Comparison of ENCODE assay signal across 9 mouse cellular contexts in genomic region chr16:41745037-41745436, GRCm38 (mm10).
DNase-seq lines count a peak whose midpoint lies in the region; ATAC-seq lines count a peak whose summit lies in the region.
"Had no signal": no experiment of that assay in that cellular context is flagged by ENCODE, and none has a peak within 500 bp of the region (broad histone marks: within the 10 kb centered on the region; RNA-seq: fewer than 3 reads in every experiment).

No protein-coding gene starts in this region.

- ATAC-seq in midbrain, embryonic 13.5 days = peak; percentile 45; the same call in 1 of the 2 replicates
- ATAC-seq in forebrain, embryonic 16.5 days = peak; percentile 86
- ATAC-seq in megakaryocyte, adult 5-6 weeks (ENCODE audit: poor library complexity, severe bottlenecking) = no peak

- H3K36me3 ChIP-seq in midbrain, embryonic 13.5 days = no peaks in the 10 kb centered on the region
- H3K36me3 ChIP-seq in midbrain, embryonic 10.5 days = no peaks in the 10 kb centered on the region
- H3K36me3 ChIP-seq in forebrain, embryonic 16.5 days (ENCODE audit: control insufficient read depth, insufficient read depth) = no peaks in the 10 kb centered on the region
- H3K36me3 ChIP-seq: limb, embryonic 13.5 days had no signal

- peak overlapping the region; percentile 35; the same call in 1 of the 2 replicates for H3K27ac ChIP-seq in midbrain, embryonic 13.5 days
- no peak overlapping the region for H3K27ac ChIP-seq in midbrain, embryonic 10.5 days (replicated peaks)
- peak overlapping the region; percentile 14; the same call in 1 of the 2 replicates for H3K27ac ChIP-seq in forebrain, embryonic 16.5 days (ENCODE audit: low read length)
- H3K27ac ChIP-seq: limb, embryonic 13.5 days had no signal

- no peaks in the 10 kb centered on the region for H3K27me3 ChIP-seq in midbrain, embryonic 13.5 days
- no peaks in the 10 kb centered on the region for H3K27me3 ChIP-seq in midbrain, embryonic 10.5 days (ENCODE audit: low read depth, poor library complexity, severe bottlenecking)
- no peaks in the 10 kb centered on the region for H3K27me3 ChIP-seq in forebrain, embryonic 16.5 days (replicated peaks; ENCODE audit: control insufficient read depth, insufficient read depth, low read length)
- H3K27me3 ChIP-seq: limb, embryonic 13.5 days had no signal

- H3K9me3 ChIP-seq in midbrain, embryonic 13.5 days = no peaks in the 10 kb centered on the region
- no peaks in the 10 kb centered on the region for H3K9me3 ChIP-seq in midbrain, embryonic 10.5 days (replicated peaks)
- H3K9me3 ChIP-seq in forebrain, embryonic 16.5 days (ENCODE audit: control insufficient read depth, low read length) = no peaks in the 10 kb centered on the region
- H3K9me3 ChIP-seq: limb, embryonic 13.5 days had no signal

- no peak overlapping the region for H3K4me2 ChIP-seq in midbrain, embryonic 13.5 days (replicated peaks)
- no peak overlapping the region for H3K4me2 ChIP-seq in forebrain, embryonic 16.5 days (ENCODE audit: low read length)
- H3K4me2 ChIP-seq: limb, embryonic 13.5 days had no signal

- H3K4me3 ChIP-seq in midbrain, embryonic 13.5 days (replicated peaks) = no peak overlapping the region
- H3K4me3 ChIP-seq in midbrain, embryonic 10.5 days = no peak overlapping the region
- no peak overlapping the region for H3K4me3 ChIP-seq in forebrain, embryonic 16.5 days (replicated peaks; ENCODE audit: low read length)
- H3K4me3 ChIP-seq: limb, embryonic 13.5 days had no signal

- no peak for DNase-seq in midbrain, embryonic 10.5 days (ENCODE audit: low spot score)
- DNase-seq in heart, postnatal 4 days = peak; percentile 71
- DNase-seq in left cerebral cortex, adult 18-20 months (ENCODE audit: low spot score in 2 of 2) = peak; percentile 52 to 62
- DNase-seq in right cerebral cortex, postnatal 36 days (ENCODE audit: low spot score in 2 of 2) = peak; percentile 45 to 60
- DNase-seq in spleen, postnatal 10 days (ENCODE audit: low spot score in 2 of 2) = no peak

- H3K9ac ChIP-seq in midbrain, embryonic 13.5 days (replicated peaks) = no peak overlapping the region
- no peak overlapping the region for H3K9ac ChIP-seq in forebrain, embryonic 16.5 days (replicated peaks; ENCODE audit: low read depth, low read length)
- H3K9ac ChIP-seq: limb, embryonic 13.5 days had no signal

- 76% methylated on average over 4 of the region's 4 CpGs for WGBS in midbrain, embryonic 13.5 days
- WGBS in midbrain, embryonic 10.5 days = 89% methylated on average over 4 of the region's 4 CpGs
- 41% methylated on average over 4 of the region's 4 CpGs for WGBS in forebrain, embryonic 16.5 days

- H3K4me1 ChIP-seq in midbrain, embryonic 13.5 days (replicated peaks) = no peaks in the 10 kb centered on the region
- H3K4me1 ChIP-seq in midbrain, embryonic 10.5 days = no peaks in the 10 kb centered on the region
- H3K4me1 ChIP-seq in forebrain, embryonic 16.5 days (replicated peaks; ENCODE audit: control insufficient read depth, insufficient read depth, low read length) = peaks cover 11% of the 10 kb centered on the region

Comparison
In these comparisons a context has a peak if more than half of its experiments do, and no peak if none do; other contexts are left out.
1. DNase-seq: peak in heart, postnatal 4 days (single experiment), left cerebral cortex, adult 18-20 months (2 of 2) and right cerebral cortex, postnatal 36 days (2 of 2); none in midbrain, embryonic 10.5 days (single experiment) and spleen, postnatal 10 days (0 of 2).